Mouse (Mus musculus) heart, postnatal 36 days (tissue): ENCODE results near the gene Unc79. TPM values are rescaled to one million over a fixed set of nuclear protein-coding genes. Genes with fewer than 3 reads are reported as not detected.

Experiments used
- DNase-seq, 2 experiments: peaks; one replicate each; pipeline ENCODE4 v3.0.0; 2021 to 2022
- intact Hi-C: fragments of 180-260 bp; cut with DNase I; formaldehyde crosslinking; loops from one replicate; pipeline ENCODE4 v1.15.1; 2025
- total RNA-seq, 2 experiments: library from RNA; stranded (reverse); gene quantifications; 2 replicates each; pipeline ENCODE4 v1.2.3; 2021

Gene Unc79
- total RNA-seq, 2 experiments from 2014 or later = not detected

- intact Hi-C loops = no loop called here
Measured at GRCm38 (mm10) chr12:103117517-103118193, 169.0 kb downstream of the Unc79 start.

DNA sequence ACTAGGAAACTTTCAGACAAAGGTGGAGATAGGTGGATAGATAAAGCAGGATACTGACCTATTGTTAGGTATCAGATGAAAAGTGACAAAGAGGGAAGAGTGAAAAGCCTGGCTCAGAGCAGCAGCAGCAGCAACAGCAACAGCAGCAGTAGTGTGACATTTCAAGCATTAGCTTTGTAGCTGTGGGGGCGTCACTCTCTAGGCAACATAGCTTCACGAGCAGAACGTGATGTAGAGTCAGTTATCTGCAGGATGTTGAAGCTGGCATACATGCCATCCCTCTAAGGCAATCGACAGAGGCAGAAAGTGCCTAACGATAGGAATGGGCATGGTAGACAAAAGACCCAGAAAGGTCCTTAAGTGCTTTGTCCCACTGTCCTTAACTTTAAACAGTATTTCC lies 173.3 kb downstream of the Unc79 start:
- no peak for DNase-seq
- intact Hi-C loops = no loop called here

More at GRCm38 (mm10) chr12:103117517-103118193, 169.0 kb downstream of the Unc79 start:
- no peak for DNase-seq

DNA sequence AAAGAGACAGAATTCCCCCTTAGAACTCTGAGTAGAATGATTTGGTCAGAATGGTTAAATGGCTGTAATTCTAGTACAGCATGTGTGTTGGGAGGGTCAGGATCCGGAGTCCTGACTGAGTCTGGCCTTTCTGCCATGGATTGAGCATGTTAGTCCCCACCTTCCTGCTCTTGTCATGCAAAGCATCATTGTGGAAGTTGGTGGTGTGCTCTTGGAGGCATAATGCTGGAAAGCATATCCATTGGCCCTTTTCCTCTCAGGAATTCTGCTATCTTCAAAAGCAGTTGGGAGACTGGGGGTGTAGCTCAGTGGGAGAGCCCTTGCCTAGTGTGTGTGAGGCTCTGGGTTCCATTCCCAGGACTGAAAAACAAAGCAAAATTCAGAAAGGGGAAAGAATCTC lies 175.2 kb downstream of the Unc79 start:
- intact Hi-C loops = no loop called here
- DNase-seq = no peak

DNA sequence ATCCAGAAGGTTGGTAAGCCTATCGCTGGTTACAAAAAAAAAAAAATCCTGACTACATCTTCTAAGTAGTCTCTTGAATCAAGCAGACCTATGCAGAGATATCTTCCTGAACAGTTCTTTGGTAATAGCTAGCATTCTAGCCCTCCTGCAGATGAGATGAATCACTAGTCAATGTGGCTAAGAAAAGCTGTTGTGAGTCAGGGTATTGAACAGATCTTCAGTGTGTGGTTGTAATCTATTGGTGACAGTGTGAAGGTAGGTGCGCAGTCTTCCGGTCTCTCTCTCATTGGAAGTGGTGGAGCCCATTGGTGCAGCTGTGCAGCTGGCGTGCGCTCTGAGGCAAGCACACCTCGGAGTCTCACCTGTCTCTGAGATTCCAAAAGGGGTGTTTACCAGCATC lies 180.3 kb downstream of the Unc79 start:
- intact Hi-C loops = no loop called here
- no peak for DNase-seq

- DNase-seq = no peak
- intact Hi-C loops = no loop called here
Measured at GRCm38 (mm10) chr12:103129395-103130248, 181.0 kb downstream of the Unc79 start.

- DNase-seq = no peak
- intact Hi-C loops = no loop called here
Measured at GRCm38 (mm10) chr12:103131419-103131818, 182.8 kb downstream of the Unc79 start.

DNA sequence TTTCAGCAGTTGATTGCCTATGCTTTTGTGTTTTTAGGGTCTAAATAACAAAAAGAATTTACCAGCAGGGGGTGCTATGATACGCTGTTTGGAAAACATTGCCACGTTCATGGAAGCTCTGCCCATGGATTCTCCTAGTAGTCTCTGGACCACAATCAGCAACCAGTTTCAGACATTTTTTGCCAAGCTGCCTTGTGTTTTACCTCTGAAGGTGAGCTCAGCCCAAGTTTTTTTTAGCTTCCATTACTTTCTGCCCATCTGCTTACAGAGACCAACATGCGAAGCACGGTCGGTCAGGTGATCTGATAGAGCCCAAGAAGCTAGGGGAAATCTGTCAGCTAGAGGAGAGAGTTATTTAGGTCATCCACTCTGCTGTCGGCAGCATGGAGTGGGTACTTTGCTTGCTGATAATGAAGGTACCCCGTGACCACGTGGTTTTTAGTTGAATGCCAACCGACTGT lies 193.9 kb downstream of the Unc79 start:
- peak; percentile 28 to 42 for DNase-seq
- intact Hi-C loops = loop anchor here (1.0 to 5.0 kb wide), 4 partner anchors 100 to 225 kb away; partner anchors contain the start of gene Prima1

GRCm38 (mm10) chr12:103143798-103144565 lies 195.3 kb downstream of the Unc79 start:
- DNase-seq = peak; percentile 27 to 56
- intact Hi-C loops = loop anchor here (1.0 to 5.0 kb wide), 3 partner anchors 162 to 223 kb away; no protein-coding TSS in a partner anchor

DNA sequence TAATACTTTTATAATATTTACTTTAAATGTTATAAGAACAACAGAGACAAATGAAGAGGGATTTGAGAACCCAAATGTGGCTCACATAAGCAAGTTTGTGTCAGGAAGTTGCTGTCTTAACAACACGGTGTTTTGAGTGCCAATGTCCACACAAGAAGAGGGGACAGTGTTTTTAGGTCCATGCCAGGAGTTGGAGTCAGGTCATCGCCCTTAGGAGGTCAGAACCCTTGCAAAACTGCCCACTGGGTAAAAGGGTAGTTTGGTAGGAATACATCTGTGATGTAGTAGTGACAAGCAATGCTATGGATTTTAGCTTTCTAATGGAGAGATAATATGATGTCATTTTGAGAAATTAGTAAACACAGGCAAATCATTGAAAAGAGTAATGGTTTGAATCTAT lies 201.6 kb downstream of the Unc79 start:
- intact Hi-C loops = no loop called here
- DNase-seq = no peak

- intact Hi-C loops = no loop called here
- no peak for DNase-seq
Measured at GRCm38 (mm10) chr12:103154927-103155326, 206.3 kb downstream of the Unc79 start.

DNA sequence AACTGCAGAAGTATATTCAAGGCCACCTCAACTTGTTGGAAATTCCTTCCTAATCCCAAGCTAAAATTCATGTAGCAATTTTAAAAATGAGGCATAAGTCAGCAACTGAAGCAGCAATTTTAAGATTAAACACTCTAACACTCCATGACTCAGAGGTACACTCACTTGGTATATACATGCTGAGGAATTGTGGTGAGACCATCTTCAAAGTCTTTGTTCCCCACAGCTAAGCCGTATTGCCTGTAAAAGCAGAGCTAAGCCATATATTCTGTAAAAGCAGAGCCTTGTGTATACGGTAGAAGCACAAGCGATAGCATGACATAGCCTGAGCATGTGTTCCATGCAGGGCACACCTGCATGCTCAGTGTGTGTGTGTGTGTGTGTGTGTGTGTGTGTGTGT lies 206.7 kb downstream of the Unc79 start:
- no peak for DNase-seq
- intact Hi-C loops = no loop called here

DNA sequence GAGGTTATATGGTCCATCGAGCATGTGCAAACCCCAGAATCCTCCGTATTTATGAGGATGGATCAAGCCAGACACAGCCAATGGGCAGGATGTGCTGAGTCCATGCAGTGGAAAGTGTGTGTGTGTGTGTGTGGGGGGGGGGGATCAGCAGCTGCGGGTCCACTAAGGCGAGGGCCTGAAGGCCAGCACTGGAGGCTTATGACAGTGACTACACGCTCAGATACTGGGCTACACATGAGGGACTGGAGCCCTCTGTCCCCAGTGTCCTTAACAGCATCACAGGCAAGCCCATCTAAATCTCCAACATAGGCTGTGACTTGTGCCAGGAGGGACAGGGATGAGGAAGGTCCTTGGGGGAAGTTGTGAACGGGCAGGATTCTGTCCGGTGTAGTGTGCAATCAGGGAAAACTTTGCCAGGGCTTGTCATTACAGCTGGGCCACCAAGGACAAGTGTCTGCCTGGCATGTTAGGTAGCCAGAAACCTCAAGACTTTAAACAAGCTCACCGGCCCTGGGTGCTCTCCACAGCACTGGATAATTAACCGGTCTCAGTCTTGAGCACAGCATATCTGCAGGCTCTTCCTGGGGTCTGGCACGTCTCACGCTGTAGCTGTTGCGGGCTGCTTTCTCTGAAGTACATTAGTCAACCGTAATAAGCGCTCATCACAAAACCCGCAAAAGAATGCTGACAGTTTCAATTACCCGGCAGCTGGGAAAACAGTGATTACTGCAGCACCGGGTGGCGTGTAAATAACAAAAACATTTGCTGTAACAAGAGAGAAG lies 208.7 kb downstream of the Unc79 start:
- intact Hi-C loops = no loop called here
- no peak for DNase-seq

DNA sequence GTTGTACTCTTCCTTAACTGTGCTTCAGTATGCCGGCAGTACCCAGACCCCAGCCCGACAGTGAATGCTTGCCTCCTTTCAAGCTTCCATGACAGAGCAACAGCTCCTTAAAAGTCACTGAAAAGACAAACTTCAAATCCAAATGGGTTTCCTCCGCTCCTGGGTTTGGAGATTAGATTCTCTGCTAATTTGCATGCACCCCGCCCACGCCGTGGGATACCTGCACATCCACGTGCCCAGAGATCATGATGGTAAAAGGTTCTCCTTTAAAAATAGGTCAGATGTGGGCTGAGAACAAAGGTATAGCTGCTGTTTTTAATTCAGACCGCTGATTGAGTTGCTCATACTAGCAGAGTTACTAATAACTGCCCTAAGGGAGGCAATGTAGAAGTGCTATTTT lies 210.4 kb downstream of the Unc79 start:
- intact Hi-C loops = no loop called here

GRCm38 (mm10) chr12:103160721-103161120 lies 212.1 kb downstream of the Unc79 start:
- DNase-seq = no peak
- intact Hi-C loops = no loop called here

More for the DNA sequence above, 210.4 kb downstream of the Unc79 start:
- no peak for DNase-seq

DNA sequence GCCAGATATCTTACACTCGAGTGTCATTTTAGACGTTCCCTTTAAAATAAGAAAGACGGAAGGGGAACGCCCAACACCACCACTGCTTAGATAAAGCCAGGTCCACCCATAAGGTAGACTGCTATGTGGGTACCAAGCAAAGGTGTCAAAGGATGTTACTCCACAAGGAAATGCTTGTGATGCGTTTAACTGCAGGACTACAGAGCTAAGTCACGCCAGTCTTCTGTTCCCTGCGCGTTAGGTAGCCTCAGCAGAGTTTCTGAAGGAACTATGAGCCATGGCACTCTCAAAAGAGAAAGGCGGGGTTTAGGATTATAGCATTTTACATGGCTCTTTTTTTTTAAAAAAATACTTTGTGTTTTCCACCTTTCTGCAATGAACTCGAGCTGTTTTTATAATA lies 214.9 kb downstream of the Unc79 start:
- intact Hi-C loops = no loop called here
- DNase-seq = no peak

- intact Hi-C loops = no loop called here
- no peak for DNase-seq
Measured at GRCm38 (mm10) chr12:103164101-103165030, 215.7 kb downstream of the Unc79 start.

GRCm38 (mm10) chr12:103168892-103169291 lies 220.2 kb downstream of the Unc79 start:
- no peak for DNase-seq
- intact Hi-C loops = no loop called here

GRCm38 (mm10) chr12:103183057-103183456 lies 234.4 kb downstream of the Unc79 start:
- intact Hi-C loops = no loop called here
- DNase-seq = no peak

- DNase-seq = no peak
- intact Hi-C loops = no loop called here
Measured at GRCm38 (mm10) chr12:103187020-103187419, 238.4 kb downstream of the Unc79 start.
